Mouse (Mus musculus): Measurements from ENCODE around the gene Fbxo21. TPM values are rescaled to one million over a fixed set of nuclear protein-coding genes. Genes with fewer than 3 reads are reported as not detected.

The Fbxo21 gene
- total RNA-seq, 1 experiment from 2014 or later = 27.3 TPM

- no peak for ATAC-seq (replicated peaks in 1 of 2; ENCODE audit: insufficient read depth in 1 of 2, low FRiP score in 2 of 2, low TSS enrichment in 1 of 2, low read depth in 1 of 2, poor library complexity in 2 of 2, severe bottlenecking in 2 of 2)
Measured at GRCm38 (mm10) chr5:118051981-118052662, 75.6 kb downstream of the Fbxo21 start.

- ATAC-seq (replicated peaks in 1 of 2; ENCODE audit: insufficient read depth in 1 of 2, low FRiP score in 2 of 2, low TSS enrichment in 1 of 2, low read depth in 1 of 2, poor library complexity in 2 of 2, severe bottlenecking in 2 of 2) = no peak
Measured at GRCm38 (mm10) chr5:118053205-118053604, 76.7 kb downstream of the Fbxo21 start.

- ATAC-seq (replicated peaks in 1 of 2; ENCODE audit: insufficient read depth in 1 of 2, low FRiP score in 2 of 2, low TSS enrichment in 1 of 2, low read depth in 1 of 2, poor library complexity in 2 of 2, severe bottlenecking in 2 of 2) = no peak
Measured at GRCm38 (mm10) chr5:118057508-118058111, 81.1 kb downstream of the Fbxo21 start.

GRCm38 (mm10) chr5:118058858-118059257, 82.3 kb downstream of the Fbxo21 start:
- no peak for ATAC-seq (replicated peaks in 1 of 2; ENCODE audit: insufficient read depth in 1 of 2, low FRiP score in 2 of 2, low TSS enrichment in 1 of 2, low read depth in 1 of 2, poor library complexity in 2 of 2, severe bottlenecking in 2 of 2)

GRCm38 (mm10) chr5:118059646-118060045, 83.1 kb downstream of the Fbxo21 start:
- ATAC-seq (replicated peaks in 1 of 2; ENCODE audit: insufficient read depth in 1 of 2, low FRiP score in 2 of 2, low TSS enrichment in 1 of 2, low read depth in 1 of 2, poor library complexity in 2 of 2, severe bottlenecking in 2 of 2) = no peak

Other genes with a start within 250 kb of the Fbxo21 start
- not detected in 2 replicates for gene Nos1, start 195.7 kb upstream of the Fbxo21 start, total RNA-seq (2017)
- 1.0 TPM in 1 of 2 replicates, not detected in the other for gene Tesc, start 51.0 kb downstream of the Fbxo21 start, total RNA-seq (2017)
- 20.3 and 23.1 TPM in 2 replicates for gene Fbxw8, start 178.7 kb downstream of the Fbxo21 start, total RNA-seq (2017)
- not detected in 2 replicates for gene Hrk, start 187.9 kb downstream of the Fbxo21 start, total RNA-seq (2017)

Data from hematopoietic stem cell, adult 5-6 weeks (primary cell).